Mouse (Mus musculus): Measurements from ENCODE around the gene Rpgrip1. TPM values are rescaled to one million over a fixed set of nuclear protein-coding genes. Genes with fewer than 3 reads are reported as not detected.

Rpgrip1 gene
- polyA plus RNA-seq, 1 experiment, result 406 TPM

DNA sequence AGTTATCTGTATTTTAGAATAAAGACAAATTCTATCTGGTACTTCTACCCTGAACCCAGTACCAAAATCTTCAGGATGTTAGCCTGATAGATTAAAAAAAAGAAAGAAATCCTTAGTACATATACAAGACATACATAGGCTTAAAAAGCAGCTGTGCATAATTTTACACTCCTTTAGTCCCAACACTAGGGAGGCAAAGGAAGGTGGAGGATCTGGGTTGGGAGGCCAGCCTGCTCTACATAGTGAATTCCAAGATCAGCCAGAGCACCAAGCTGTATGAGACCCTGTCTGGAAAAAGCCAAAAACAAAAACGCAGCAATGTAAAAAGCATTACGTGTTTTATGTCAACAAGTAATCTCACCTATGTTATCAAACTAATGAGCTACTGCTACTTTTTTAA lies 10.9 kb upstream of the Rpgrip1 start:
- H3K4me3 ChIP-seq (ENCODE audit: control insufficient read depth, low read depth, low read length), result no peak overlapping the region
- H3K36me3 ChIP-seq (ENCODE audit: control insufficient read depth, insufficient read depth, low read length), result no peaks in the 10 kb centered on the region; the same call in 1 of the 2 replicates
- no peaks in the 10 kb centered on the region for H3K27me3 ChIP-seq (ENCODE audit: control insufficient read depth, insufficient read depth, low read length)
- TF ChIP-seq CTCF (IDR thresholded peaks at IDR 0.05; ENCODE audit: control insufficient read depth, insufficient read depth, insufficient replicate concordance, low read depth, low read length) (no peak), POLR2A (IDR thresholded peaks at IDR 0.05; ENCODE audit: control insufficient read depth, low read depth, low read length) (no peak)
- no peak overlapping the region for H3K27ac ChIP-seq (ENCODE audit: control insufficient read depth, insufficient read depth, low read depth, low read length)
- peaks cover 2% of the 10 kb centered on the region; the same call in 1 of the 2 replicates for H3K4me1 ChIP-seq (ENCODE audit: control insufficient read depth, insufficient read depth, low read length)

DNA sequence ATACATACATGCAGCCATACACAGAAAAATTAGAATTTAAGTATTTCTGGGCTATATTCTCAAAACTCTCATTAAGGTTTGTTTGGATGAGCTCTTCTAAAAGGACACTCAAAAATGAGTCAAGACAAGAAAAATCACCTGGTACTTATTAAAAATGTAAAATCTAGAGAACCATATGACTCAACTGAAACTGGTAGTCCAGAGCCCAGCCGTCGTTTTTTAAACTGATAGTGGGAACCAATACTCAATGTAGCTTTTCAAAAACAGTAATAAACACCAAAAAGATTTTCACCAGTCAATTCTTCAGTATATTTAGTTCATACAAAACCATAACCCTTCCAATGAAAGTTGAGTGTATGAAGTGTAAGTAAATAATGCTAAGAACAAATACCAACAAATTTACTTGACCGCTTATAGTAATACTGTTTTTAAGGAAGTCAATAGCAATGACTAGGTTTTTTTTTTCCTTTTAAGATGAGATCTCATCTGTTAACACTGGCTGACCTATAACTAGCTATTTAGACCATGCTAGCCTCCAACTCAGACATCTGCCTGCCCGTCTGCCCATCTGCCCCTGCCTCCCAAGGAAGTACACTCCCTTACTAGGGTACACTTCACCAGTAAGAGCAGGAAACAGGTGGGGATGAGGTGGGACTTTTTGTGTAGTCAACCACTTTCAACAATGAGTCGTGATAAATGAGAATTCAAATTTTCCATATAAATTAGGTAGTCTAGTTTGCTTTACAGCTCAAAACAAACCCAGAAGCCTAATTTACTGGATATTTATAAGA lies 10.1 kb upstream of the Rpgrip1 start:
- H3K36me3 ChIP-seq (ENCODE audit: control insufficient read depth, insufficient read depth, low read length), result no peaks in the 10 kb centered on the region; the same call in 1 of the 2 replicates
- TF ChIP-seq POLR2A (IDR thresholded peaks at IDR 0.05; ENCODE audit: control insufficient read depth, low read depth, low read length) (no peak), CTCF (IDR thresholded peaks at IDR 0.05; ENCODE audit: control insufficient read depth, insufficient read depth, insufficient replicate concordance, low read depth, low read length) (no peak)

DNA sequence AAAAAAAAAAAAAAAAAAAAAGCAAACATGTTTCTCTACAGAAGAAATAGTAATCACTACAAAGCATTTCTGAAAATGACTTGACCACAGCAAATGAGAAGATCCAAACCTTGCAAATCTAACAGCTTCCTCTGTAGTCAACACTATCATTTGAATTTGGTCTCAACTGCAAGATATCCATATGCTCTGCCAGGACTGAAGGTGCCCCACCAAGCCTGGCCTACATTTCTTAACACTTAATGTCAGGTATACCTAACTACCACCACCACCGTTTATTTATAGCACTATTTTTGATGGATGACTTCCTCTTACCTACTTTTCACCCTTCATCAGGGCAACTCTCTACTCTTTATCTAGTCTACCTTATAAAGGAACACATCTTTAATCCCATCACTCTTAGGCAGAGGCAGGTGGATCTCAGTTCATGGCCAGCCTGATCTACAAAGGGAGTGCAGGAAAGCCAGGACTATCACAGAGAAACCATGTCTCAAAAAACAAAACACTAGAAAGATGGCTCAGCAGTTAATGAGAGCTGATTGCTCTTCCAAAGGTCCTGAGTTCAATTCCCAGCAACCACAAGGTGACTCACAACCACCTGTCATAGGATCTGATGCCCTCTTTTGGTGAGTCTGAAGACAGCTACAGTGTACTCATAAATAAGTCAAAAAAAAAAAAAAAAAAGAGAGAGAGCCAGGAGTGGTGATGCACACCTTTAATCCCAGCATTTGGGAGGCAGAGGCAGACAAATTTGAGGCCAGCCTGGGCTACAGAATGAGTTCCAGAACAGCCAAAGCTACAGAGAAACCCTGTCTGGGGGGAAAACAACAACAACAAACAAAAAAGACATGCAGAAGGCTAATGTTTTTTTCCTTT lies 9.0 kb upstream of the Rpgrip1 start:
- Histone ChIP-seq H3K4me3 (ENCODE audit: control insufficient read depth, low read depth, low read length) (peak overlapping the region; percentile 26; the same call in 1 of the 2 replicates), H3K27ac (ENCODE audit: control insufficient read depth, insufficient read depth, low read depth, low read length) (no peak overlapping the region), H3K36me3 (ENCODE audit: control insufficient read depth, insufficient read depth, low read length) (no peaks in the 10 kb centered on the region; the same call in 1 of the 2 replicates), H3K4me1 (ENCODE audit: control insufficient read depth, insufficient read depth, low read length) (peaks cover 2% of the 10 kb centered on the region; the same call in 1 of the 2 replicates), H3K27me3 (ENCODE audit: control insufficient read depth, insufficient read depth, low read length) (no peaks in the 10 kb centered on the region)
- TF ChIP-seq CTCF (IDR thresholded peaks at IDR 0.05; ENCODE audit: control insufficient read depth, insufficient read depth, insufficient replicate concordance, low read depth, low read length) (no peak), POLR2A (IDR thresholded peaks at IDR 0.05; ENCODE audit: control insufficient read depth, low read depth, low read length) (no peak)

More for the DNA sequence above, 10.1 kb upstream of the Rpgrip1 start:
- Histone ChIP-seq H3K4me1 (ENCODE audit: control insufficient read depth, insufficient read depth, low read length) (peaks cover 2% of the 10 kb centered on the region; the same call in 1 of the 2 replicates), H3K27me3 (ENCODE audit: control insufficient read depth, insufficient read depth, low read length) (no peaks in the 10 kb centered on the region), H3K4me3 (ENCODE audit: control insufficient read depth, low read depth, low read length) (no peak overlapping the region), H3K27ac (ENCODE audit: control insufficient read depth, insufficient read depth, low read depth, low read length) (no peak overlapping the region)

- peak overlapping the region; percentile 99 for H3K27ac ChIP-seq (ENCODE audit: control insufficient read depth, insufficient read depth, low read depth, low read length)
- TF ChIP-seq CTCF (IDR thresholded peaks at IDR 0.05; ENCODE audit: control insufficient read depth, insufficient read depth, insufficient replicate concordance, low read depth, low read length) (no peak), POLR2A (IDR thresholded peaks at IDR 0.05; ENCODE audit: control insufficient read depth, low read depth, low read length) (no peak)
- H3K36me3 ChIP-seq (ENCODE audit: control insufficient read depth, insufficient read depth, low read length), result no peaks in the 10 kb centered on the region; the same call in 1 of the 2 replicates
- no peaks in the 10 kb centered on the region for H3K27me3 ChIP-seq (ENCODE audit: control insufficient read depth, insufficient read depth, low read length)
- peaks cover 2% of the 10 kb centered on the region; the same call in 1 of the 2 replicates for H3K4me1 ChIP-seq (ENCODE audit: control insufficient read depth, insufficient read depth, low read length)
- H3K4me3 ChIP-seq (ENCODE audit: control insufficient read depth, low read depth, low read length), result peak overlapping the region; percentile 100
Measured at GRCm38 (mm10) chr14:52103474-52103855, 7.0 kb upstream of the Rpgrip1 start.

DNA sequence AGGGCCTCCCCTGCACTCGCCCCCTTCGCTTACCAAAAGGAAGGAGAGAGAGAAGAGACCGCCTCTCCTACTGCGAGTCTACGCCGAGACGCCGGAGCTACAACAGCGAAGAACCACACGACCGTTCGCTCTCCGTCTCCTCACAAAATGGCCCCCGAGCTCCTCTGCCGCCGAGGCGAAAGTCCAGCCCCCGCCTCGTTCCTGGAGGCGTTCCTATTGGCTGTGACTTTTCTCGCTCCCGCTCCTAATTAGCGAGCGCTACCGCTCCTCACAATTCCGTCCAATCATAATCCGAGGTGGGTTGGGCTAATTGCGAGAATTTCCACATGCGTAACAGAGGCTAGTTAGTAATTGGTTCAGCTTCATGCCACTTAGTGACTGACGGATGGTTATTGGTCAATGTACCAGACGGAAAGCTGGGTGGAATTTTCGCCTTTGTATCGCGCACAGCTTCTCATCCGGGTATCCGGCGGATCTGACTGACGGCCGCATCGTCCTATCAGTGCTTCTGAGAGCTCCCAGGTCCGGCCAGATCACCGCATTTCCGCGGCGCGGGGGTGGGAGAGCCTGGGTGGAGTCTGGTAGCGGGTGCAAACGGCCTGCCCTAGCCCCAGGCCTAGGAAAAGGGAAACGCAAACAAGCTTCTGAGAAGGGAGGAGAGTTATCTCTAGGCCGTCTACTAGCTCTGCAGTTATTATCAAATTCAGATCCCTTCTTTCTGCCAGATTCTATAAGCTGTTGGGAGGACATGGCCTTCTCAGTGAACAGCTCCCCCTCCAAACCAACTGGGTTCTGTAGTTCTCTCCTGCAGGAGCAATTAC lies 6.4 kb upstream of the Rpgrip1 start, which contains the start of gene Hnrnpc:
Hnrnpc (minus strand) TSS at position 173 of the 821 bp plus-strand sequence.
- H3K27me3 ChIP-seq (ENCODE audit: control insufficient read depth, insufficient read depth, low read length), result no peaks in the 10 kb centered on the region
- TF ChIP-seq POLR2A (IDR thresholded peaks at IDR 0.05; ENCODE audit: control insufficient read depth, low read depth, low read length), result peak; percentile 98
- TF ChIP-seq CTCF (IDR thresholded peaks at IDR 0.05; ENCODE audit: control insufficient read depth, insufficient read depth, insufficient replicate concordance, low read depth, low read length), result no peak
- H3K4me1 ChIP-seq (ENCODE audit: control insufficient read depth, insufficient read depth, low read length), result peaks cover 2% of the 10 kb centered on the region; the same call in 1 of the 2 replicates
- H3K27ac ChIP-seq (ENCODE audit: control insufficient read depth, insufficient read depth, low read depth, low read length), result peak within 1 kb of the TSS; percentile 99
- H3K4me3 ChIP-seq (ENCODE audit: control insufficient read depth, low read depth, low read length), result peak within 1 kb of the TSS; percentile 100
- no peaks in the 10 kb centered on the region; the same call in 1 of the 2 replicates for H3K36me3 ChIP-seq (ENCODE audit: control insufficient read depth, insufficient read depth, low read length)

DNA sequence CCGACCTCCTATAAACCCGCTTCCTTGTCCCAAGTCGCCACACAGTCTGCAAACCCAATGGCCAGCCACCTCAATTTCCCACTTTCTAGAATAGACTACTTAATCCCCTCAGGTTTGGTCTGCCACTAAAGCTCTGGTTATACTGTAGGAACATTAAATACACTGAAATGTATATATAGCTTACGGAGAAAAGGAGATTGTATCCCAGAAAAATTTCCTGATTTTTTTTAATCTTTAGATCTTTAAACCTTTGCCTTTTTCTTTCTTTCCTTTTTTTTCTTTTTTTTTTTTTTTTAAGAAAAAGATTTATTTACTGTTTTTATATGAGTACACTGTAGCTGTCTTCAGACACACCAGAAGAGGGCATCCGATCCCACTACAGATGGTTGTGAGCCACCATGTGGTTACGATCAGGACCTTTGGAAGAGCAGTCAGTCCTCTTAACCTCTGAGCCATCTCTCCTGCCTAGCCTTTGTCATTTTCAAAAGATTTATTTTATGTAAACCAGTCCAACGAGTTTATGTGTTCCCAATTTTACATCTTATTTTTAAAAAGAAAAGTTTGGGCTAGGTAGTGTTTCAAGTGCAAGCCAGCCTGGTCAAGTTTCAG lies 5.7 kb upstream of the Rpgrip1 start:
- no peaks in the 10 kb centered on the region for H3K27me3 ChIP-seq (ENCODE audit: control insufficient read depth, insufficient read depth, low read length)
- H3K4me3 ChIP-seq (ENCODE audit: control insufficient read depth, low read depth, low read length), result peak overlapping the region; percentile 100
- peaks cover 2% of the 10 kb centered on the region; the same call in 1 of the 2 replicates for H3K4me1 ChIP-seq (ENCODE audit: control insufficient read depth, insufficient read depth, low read length)
- peak overlapping the region; percentile 99 for H3K27ac ChIP-seq (ENCODE audit: control insufficient read depth, insufficient read depth, low read depth, low read length)
- no peak for TF ChIP-seq CTCF (IDR thresholded peaks at IDR 0.05; ENCODE audit: control insufficient read depth, insufficient read depth, insufficient replicate concordance, low read depth, low read length)
- no peak for TF ChIP-seq POLR2A (IDR thresholded peaks at IDR 0.05; ENCODE audit: control insufficient read depth, low read depth, low read length)
- H3K36me3 ChIP-seq (ENCODE audit: control insufficient read depth, insufficient read depth, low read length), result no peaks in the 10 kb centered on the region; the same call in 1 of the 2 replicates

All from testis, adult 2 months (tissue).